In the genomic region with DNA sequence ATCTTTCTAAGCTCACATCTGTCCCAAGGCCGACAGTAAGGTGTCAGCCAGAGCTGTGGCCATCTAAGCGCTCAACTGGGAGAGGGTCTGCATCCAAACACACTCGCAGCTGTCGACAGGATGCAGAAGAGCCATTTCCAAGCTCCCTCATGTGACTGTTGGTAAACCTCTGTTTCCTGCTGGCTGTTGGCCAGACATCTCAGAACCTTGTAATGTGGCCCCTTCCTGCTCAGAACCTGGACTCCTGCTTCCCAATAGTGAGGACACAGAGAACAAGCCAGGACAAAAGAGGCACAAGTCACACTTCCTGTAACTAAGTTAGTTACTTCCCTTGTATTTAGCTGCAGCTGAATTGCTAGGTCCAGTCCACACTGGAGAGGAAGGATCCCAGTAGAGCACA, we compare ENCODE assay signal across 9 mouse cellular contexts.
DNase-seq lines count a peak whose midpoint lies in the region; ATAC-seq lines count a peak whose summit lies in the region.
"Had no signal": no experiment of that assay in that cellular context is flagged by ENCODE, and none has a peak within 500 bp of the region (broad histone marks: within the 10 kb centered on the region; RNA-seq: fewer than 3 reads in every experiment).

No protein-coding gene starts in this region.

- H3K4me1 ChIP-seq in hindbrain, embryonic 15.5 days (replicated peaks): no peaks in the 10 kb centered on the region
- no peaks in the 10 kb centered on the region; the same call in 1 of the 2 replicates for H3K4me1 ChIP-seq in hindbrain, embryonic 16.5 days (ENCODE audit: control insufficient read depth, insufficient read depth, low read depth, low read length)
- H3K4me1 ChIP-seq in heart, embryonic 14.5 days (ENCODE audit: control insufficient read depth in 2 of 2, insufficient read depth in 2 of 2, low read length in 2 of 2): peaks cover 7 to 12% of the 10 kb centered on the region in 2 experiments

- H3K27ac ChIP-seq in hindbrain, embryonic 15.5 days (replicated peaks): peak overlapping the region; percentile 55; the same call in 1 of the 2 replicates
- no peak overlapping the region for H3K27ac ChIP-seq in hindbrain, embryonic 16.5 days (ENCODE audit: low read depth, low read length)
- peak overlapping the region; percentile 34 to 69 for H3K27ac ChIP-seq in heart, embryonic 14.5 days (replicated peaks in 1 of 2; ENCODE audit: control insufficient read depth in 1 of 2, insufficient read depth in 1 of 2, low read depth in 2 of 2, low read length in 2 of 2)

- no peaks in the 10 kb centered on the region for H3K36me3 ChIP-seq in hindbrain, embryonic 15.5 days
- H3K36me3 ChIP-seq in hindbrain, embryonic 16.5 days (ENCODE audit: control insufficient read depth, insufficient read depth, low read length): no peaks in the 10 kb centered on the region
- H3K36me3 ChIP-seq in heart, embryonic 14.5 days (ENCODE audit: control insufficient read depth, insufficient read depth, low read length): no peaks in the 10 kb centered on the region

- H3K4me3 ChIP-seq in hindbrain, embryonic 15.5 days: no peak overlapping the region
- no peak overlapping the region for H3K4me3 ChIP-seq in hindbrain, embryonic 16.5 days (ENCODE audit: low read length)
- no peak overlapping the region for H3K4me3 ChIP-seq in heart, embryonic 14.5 days (ENCODE audit: control insufficient read depth in 1 of 2, insufficient read depth in 1 of 2, low read depth in 1 of 2, low read length in 2 of 2)
- H3K4me3 ChIP-seq: erythroblast, embryonic 14.5 days had no signal

- peak; percentile 42 for ATAC-seq in hindbrain, embryonic 15.5 days (ENCODE audit: low FRiP score, low read depth)
- no peak for ATAC-seq in hindbrain, embryonic 16.5 days
- peak; percentile 54 for ATAC-seq in heart, embryonic 14.5 days (ENCODE audit: insufficient number of reproducible peaks, insufficient read depth, low FRiP score, low read depth)
- peak; percentile 88 for ATAC-seq in megakaryocyte progenitor cell, adult 5-6 weeks (replicated peaks; ENCODE audit: poor library complexity)
- ATAC-seq in activated CD4-positive, CD25-positive, alpha-beta regulatory T cell, adult 4 months: no peak
- no peak for ATAC-seq in erythroid progenitor cell, adult 5-6 weeks (replicated peaks; ENCODE audit: low FRiP score, poor library complexity, severe bottlenecking)

- no peaks in the 10 kb centered on the region for H3K9me3 ChIP-seq in hindbrain, embryonic 15.5 days
- H3K9me3 ChIP-seq in hindbrain, embryonic 16.5 days (ENCODE audit: control insufficient read depth, low read length): no peaks in the 10 kb centered on the region
- no peaks in the 10 kb centered on the region for H3K9me3 ChIP-seq in heart, embryonic 14.5 days (ENCODE audit: control insufficient read depth, low read length)

- 69% methylated on average over 4 of the region's 4 CpGs for WGBS in hindbrain, embryonic 15.5 days
- 65% methylated on average over 4 of the region's 4 CpGs for WGBS in hindbrain, embryonic 16.5 days
- 7% methylated on average over 4 of the region's 4 CpGs for whole genome bisulfite sequencing in heart, embryonic 14.5 days

- H3K9ac ChIP-seq in hindbrain, embryonic 15.5 days: no peak overlapping the region
- no peak overlapping the region for H3K9ac ChIP-seq in hindbrain, embryonic 16.5 days (ENCODE audit: low read depth, low read length)
- H3K9ac ChIP-seq in heart, embryonic 14.5 days (ENCODE audit: low read length): peak overlapping the region; percentile 34; the same call in 1 of the 2 replicates

- no peak overlapping the region for H3K4me2 ChIP-seq in hindbrain, embryonic 15.5 days
- no peak overlapping the region for H3K4me2 ChIP-seq in hindbrain, embryonic 16.5 days (ENCODE audit: low read length)
- peak overlapping the region; percentile 13; the same call in 1 of the 2 replicates for H3K4me2 ChIP-seq in heart, embryonic 14.5 days (ENCODE audit: low read length)

- peak; percentile 37 for DNase-seq in adrenal gland, postnatal 25 days
- DNase-seq in layer of hippocampus, postnatal 10 days (ENCODE audit: low spot score in 2 of 2): peak; percentile 28 to 42

- no peaks in the 10 kb centered on the region for H3K27me3 ChIP-seq in hindbrain, embryonic 15.5 days
- H3K27me3 ChIP-seq in hindbrain, embryonic 16.5 days (replicated peaks; ENCODE audit: control insufficient read depth, insufficient read depth, low read length): no peaks in the 10 kb centered on the region
- no peaks in the 10 kb centered on the region for H3K27me3 ChIP-seq in heart, embryonic 14.5 days (ENCODE audit: control insufficient read depth, insufficient read depth, low read length)

Comparison
In these comparisons a context has a peak if more than half of its experiments do, and no peak if none do; other contexts are left out.
1. ATAC-seq: peak in hindbrain, embryonic 15.5 days (single experiment), heart, embryonic 14.5 days (single experiment) and megakaryocyte progenitor cell, adult 5-6 weeks (single experiment); none in hindbrain, embryonic 16.5 days (single experiment), activated CD4-positive, CD25-positive, alpha-beta regulatory T cell, adult 4 months (single experiment) and erythroid progenitor cell, adult 5-6 weeks (single experiment).